Mouse (Mus musculus) embryo, embryonic 11 days (tissue): ENCODE results near the gene BC107364.
A peak's percentile ranks its signal among the peaks of the same experiment; 100 is the strongest.
"Not testable (repeated sequence)": the region's sequence is repeated elsewhere in the genome, so short reads cannot be mapped to it uniquely, and the experiment has no call there.

Experiments used
- DNase-seq: peaks from one replicate; pipeline ENCODE4 v3.0.0-alpha.2; 2015

Gene BC107364

GRCm38 (mm10) chr3:96485361-96485760 lies 33.3 kb upstream of the BC107364 start:
- no peak for DNase-seq

GRCm38 (mm10) chr3:96484921-96485320 lies 32.8 kb upstream of the BC107364 start:
- no peak for DNase-seq

- DNase-seq: no peak
Observed at GRCm38 (mm10) chr3:96483946-96484345, 31.8 kb upstream of the BC107364 start.

- not testable (repeated sequence) for DNase-seq
Observed at GRCm38 (mm10) chr3:96483044-96483443, 30.9 kb upstream of the BC107364 start.

- no peak for DNase-seq
Observed at GRCm38 (mm10) chr3:96482451-96482850, 30.3 kb upstream of the BC107364 start.

GRCm38 (mm10) chr3:96481856-96482255 lies 29.8 kb upstream of the BC107364 start:
- DNase-seq: no peak

- no peak for DNase-seq
Observed at GRCm38 (mm10) chr3:96480684-96481270, 28.7 kb upstream of the BC107364 start.

- no peak for DNase-seq
Observed at GRCm38 (mm10) chr3:96479249-96479648, 27.1 kb upstream of the BC107364 start.

- no peak for DNase-seq
Observed at GRCm38 (mm10) chr3:96477558-96477957, 25.5 kb upstream of the BC107364 start.

- no peak for DNase-seq
Observed at GRCm38 (mm10) chr3:96477084-96477483, 25.0 kb upstream of the BC107364 start.

GRCm38 (mm10) chr3:96474909-96475655 lies 23.0 kb upstream of the BC107364 start:
- DNase-seq: peak; percentile 49

- not testable (repeated sequence) for DNase-seq
Observed at GRCm38 (mm10) chr3:96473556-96473955, 21.4 kb upstream of the BC107364 start.

- DNase-seq: no peak
Observed at GRCm38 (mm10) chr3:96472066-96472465, 20.0 kb upstream of the BC107364 start.

GRCm38 (mm10) chr3:96469626-96470025 lies 17.5 kb upstream of the BC107364 start:
- no peak for DNase-seq

GRCm38 (mm10) chr3:96468335-96468734 lies 16.2 kb upstream of the BC107364 start:
- not testable (repeated sequence) for DNase-seq

- no peak for DNase-seq
Observed at GRCm38 (mm10) chr3:96467641-96468040, 15.5 kb upstream of the BC107364 start.

GRCm38 (mm10) chr3:96463891-96464290 lies 11.8 kb upstream of the BC107364 start:
- peak; percentile 77 for DNase-seq

GRCm38 (mm10) chr3:96460568-96460870 lies 8.4 kb upstream of the BC107364 start:
- DNase-seq: not testable (repeated sequence)

GRCm38 (mm10) chr3:96459757-96460567 lies 7.9 kb upstream of the BC107364 start:
- not testable (repeated sequence) for DNase-seq

GRCm38 (mm10) chr3:96458886-96459439 lies 6.9 kb upstream of the BC107364 start:
- not testable (repeated sequence) for DNase-seq

- DNase-seq: not testable (repeated sequence)
Observed at GRCm38 (mm10) chr3:96458008-96458407, 5.9 kb upstream of the BC107364 start.

GRCm38 (mm10) chr3:96451181-96451737 lies 847 bp downstream of the BC107364 start:
- not testable (repeated sequence) for DNase-seq

GRCm38 (mm10) chr3:96450586-96450896 lies 1.6 kb downstream of the BC107364 start:
- DNase-seq: not testable (repeated sequence)
